Mouse (Mus musculus) cortical plate, adult 2 months (tissue): ENCODE results near the gene Lyst.
"Not testable (repeated sequence)": the region's sequence is repeated elsewhere in the genome, so short reads cannot be mapped to it uniquely, and the experiment has no call there.

Experiments used
- CTCF ChIP-seq: fragments of 200-500 bp; IDR thresholded peaks from 2 replicates; pipeline ENCODE4 v1.5.1; 2011; ENCODE audit warnings: mild to moderate bottlenecking, control low read depth, low read length; ENCODE audit not compliant: insufficient read depth; ENCODE audit errors: extremely low read depth
- POLR2A ChIP-seq: fragments of 200-500 bp; IDR thresholded peaks from 2 replicates; pipeline ENCODE4 v1.6.1; 2011; ENCODE audit warnings: mild to moderate bottlenecking, low read length, control low read depth; ENCODE audit not compliant: insufficient read depth; ENCODE audit errors: extremely low read depth

- not testable (repeated sequence) for TF ChIP-seq POLR2A, CTCF
Measured at GRCm38 (mm10) chr13:13797816-13798215, 207.6 kb downstream of the Lyst start.
